Mouse (Mus musculus): Measurements from ENCODE around the gene Wwox.

GRCm38 (mm10) chr8:114927917-114928316, 488.5 kb downstream of the Wwox start:
- no peak for TF ChIP-seq MAFK (IDR thresholded peaks at IDR 0.05; ENCODE audit: insufficient read depth, low read depth, low read length)
- no peak for TF ChIP-seq ZC3H11A (IDR thresholded peaks at IDR 0.05; ENCODE audit: borderline replicate concordance, low read depth, low read length)
- no peak for TF ChIP-seq CHD2 (IDR thresholded peaks at IDR 0.05; ENCODE audit: low read depth, low read length)

Data from ES-E14 (cell line).